Mouse (Mus musculus) liver, adult 2 months (tissue): ENCODE data around the gene Tmem135. TPM values are rescaled to one million over a fixed set of nuclear protein-coding genes. Genes with fewer than 3 reads are reported as not detected.

Experiments used
- DNase-seq: peaks from one replicate; pipeline ENCODE4 v3.0.0-alpha.2; 2011; ENCODE audit warnings: low read depth, low spot score; ENCODE audit errors: extremely low read depth
- H3K27ac ChIP-seq: fragments of 200-500 bp; replicated peaks from 2 replicates; pipeline ENCODE4 v1.5.1; 2012; ENCODE audit warnings: low read depth, mild to moderate bottlenecking, control low read depth, inconsistent platforms, low read length; ENCODE audit not compliant: insufficient read depth
- H3K27me3 ChIP-seq: fragments of 200-500 bp; 2 replicates; pipeline ENCODE4 v1.6.1; 2012; ENCODE audit warnings: mild to moderate bottlenecking, moderate library complexity, low read length, inconsistent platforms; ENCODE audit not compliant: control insufficient read depth, insufficient read depth
- H3K36me3 ChIP-seq: fragments of 200-500 bp; 2 replicates; pipeline ENCODE4 v1.6.1; 2012; ENCODE audit warnings: low read length, inconsistent platforms; ENCODE audit not compliant: control insufficient read depth, insufficient read depth
- H3K4me1 ChIP-seq: fragments of 200-500 bp; 2 replicates; pipeline ENCODE4 v1.6.1; 2011; ENCODE audit warnings: low read length; ENCODE audit not compliant: control insufficient read depth, insufficient read depth
- H3K4me3 ChIP-seq: fragments of 200-500 bp; 2 replicates; pipeline ENCODE4 v1.5.1; 2011; ENCODE audit warnings: low read depth, mild to moderate bottlenecking, control low read depth, low read length, moderate library complexity; ENCODE audit not compliant: insufficient read depth
- H3K79me2 ChIP-seq: fragments of 200-500 bp; 2 replicates; pipeline ENCODE4 v1.6.1; 2012; ENCODE audit warnings: inconsistent platforms, mild to moderate bottlenecking, low read length, moderate library complexity; ENCODE audit not compliant: control insufficient read depth, insufficient read depth
- H3K9ac ChIP-seq: fragments of 200-500 bp; 2 replicates; pipeline ENCODE4 v1.6.1; 2012; ENCODE audit warnings: low read depth, mild to moderate bottlenecking, control low read depth, inconsistent platforms, low read length
- CTCF ChIP-seq: fragments of 200-500 bp; IDR thresholded peaks from 2 replicates; pipeline ENCODE4 v1.5.1; 2011; ENCODE audit warnings: low read depth, low read length, control low read depth
- POLR2A ChIP-seq: fragments of 200-500 bp; IDR thresholded peaks from 2 replicates; pipeline ENCODE4 v1.6.1; 2011; ENCODE audit warnings: low read length, control low read depth; ENCODE audit not compliant: insufficient read depth; ENCODE audit errors: extremely low read depth
- WGBS: fragments of 180-500 bp; shearing (Covaris S2); methylation state at CpG from one replicate; pipeline ENCODE4 v1.1.7; 2018; 5-methylcytosine and 5-hydroxymethylcytosine counted together
- polyA plus RNA-seq: library from polyadenylated mRNA; depleted of rRNA; stranded (reverse); fragments of >200 nt; gene quantifications from 2 replicates; pipeline ENCODE4 v1.2.3, GENCODE M21; 2012
- total RNA-seq: library from RNA; depleted of rRNA; stranded (reverse); fragments of >200 nt; gene quantifications from 2 replicates; pipeline ENCODE4 v1.2.3, GENCODE M21; 2014

The Tmem135 gene
- total and polyA plus RNA-seq, 2 experiments = 60.4 to 108 TPM

DNA sequence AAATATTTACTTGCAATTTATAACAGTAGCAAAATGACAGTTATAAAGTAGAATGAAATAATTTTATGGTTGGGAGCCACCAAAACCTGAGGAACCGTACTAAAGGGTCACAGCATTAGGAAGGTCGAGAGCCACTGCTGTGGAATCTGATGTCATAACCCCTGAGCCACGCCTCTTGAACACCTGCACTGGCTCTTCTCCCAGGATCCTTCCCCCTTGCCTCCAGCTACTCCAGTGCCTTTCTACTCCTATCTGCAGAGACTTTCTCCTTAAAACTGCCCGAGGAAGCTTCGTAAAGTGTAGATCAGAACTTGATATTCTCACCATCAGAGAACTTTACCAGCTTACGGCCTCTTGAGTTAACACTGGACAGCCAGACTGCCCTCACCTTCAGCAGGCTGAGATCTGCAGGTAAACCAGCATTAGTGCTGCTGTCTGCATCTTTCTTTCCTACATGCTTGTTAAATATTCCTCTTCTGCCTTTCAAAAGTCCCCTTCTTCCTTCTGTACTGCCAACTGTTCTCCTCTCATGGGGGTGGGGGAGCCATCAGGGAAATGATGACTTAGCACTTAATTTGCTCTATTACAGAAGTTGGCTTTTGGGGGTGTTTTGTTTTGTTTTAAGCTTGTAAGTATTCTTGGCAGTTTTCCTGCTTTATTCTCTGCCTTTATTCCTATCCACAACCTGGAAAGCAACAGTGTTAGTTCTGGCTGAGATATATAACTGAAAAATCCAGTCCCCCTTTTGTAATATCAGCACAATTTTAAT lies 242.2 kb downstream of the Tmem135 start:
- no peak overlapping the region for H3K27ac ChIP-seq
- H3K9ac ChIP-seq = no peak overlapping the region
- whole genome bisulfite sequencing = 74% methylated on average over 6 of the region's 6 CpGs
- H3K4me1 ChIP-seq = no peaks in the 10 kb centered on the region
- H3K36me3 ChIP-seq = peaks cover 12% of the 10 kb centered on the region
- TF ChIP-seq CTCF = no peak
- TF ChIP-seq POLR2A = no peak
- peak; percentile 19 for DNase-seq
- H3K4me3 ChIP-seq = no peak overlapping the region
- H3K79me2 ChIP-seq = no peaks in the 10 kb centered on the region; the same call in 1 of the 2 replicates
- no peaks in the 10 kb centered on the region for H3K27me3 ChIP-seq

DNA sequence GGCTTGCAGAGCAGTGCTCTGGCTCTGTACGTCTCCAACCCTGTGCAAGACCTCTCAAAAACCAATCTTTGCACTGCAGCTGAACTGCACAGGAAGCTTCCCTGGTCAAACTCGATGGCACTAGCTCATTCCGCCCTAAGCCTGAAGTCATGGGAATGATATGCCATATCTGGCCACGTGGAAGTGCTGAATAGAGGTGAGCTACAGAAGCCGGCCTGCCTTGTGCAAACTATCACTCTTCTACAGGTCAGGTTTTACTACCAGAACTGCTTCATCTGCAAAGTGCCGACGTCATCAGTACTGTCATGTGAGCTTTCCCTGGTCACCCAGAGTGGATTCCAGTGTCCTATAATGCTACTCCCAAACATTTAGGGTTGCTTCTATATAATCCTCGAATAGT lies 246.7 kb downstream of the Tmem135 start:
- no peaks in the 10 kb centered on the region for H3K79me2 ChIP-seq
- H3K27me3 ChIP-seq = no peaks in the 10 kb centered on the region
- 85% methylated on average over 8 of the region's 8 CpGs for WGBS
- TF ChIP-seq CTCF (no peak), POLR2A (no peak)
- H3K4me3 ChIP-seq = no peak overlapping the region
- H3K4me1 ChIP-seq = peaks cover 2% of the 10 kb centered on the region; the same call in 1 of the 2 replicates
- no peak overlapping the region for H3K27ac ChIP-seq
- DNase-seq = no peak
- no peak overlapping the region for H3K9ac ChIP-seq
- H3K36me3 ChIP-seq = peaks cover 32% of the 10 kb centered on the region

DNA sequence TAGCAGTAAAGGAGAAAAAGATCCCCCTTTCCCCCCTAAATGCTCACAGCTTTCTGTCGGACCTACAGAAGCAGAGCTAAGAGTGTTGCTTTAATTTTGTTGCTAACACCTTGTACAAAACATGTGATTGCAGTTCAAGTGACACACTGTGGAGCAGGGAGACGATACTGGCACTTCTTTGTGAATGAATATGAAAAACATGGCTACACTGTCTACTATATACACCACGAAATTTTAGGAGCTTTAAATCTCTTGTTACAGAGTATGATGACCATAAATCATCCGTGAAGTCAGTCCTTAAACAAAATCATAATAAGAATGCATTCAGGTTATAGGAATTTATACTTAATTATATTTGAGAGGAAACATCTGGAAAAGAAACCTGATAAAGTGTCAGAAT lies 247.4 kb downstream of the Tmem135 start:
- H3K27me3 ChIP-seq = no peaks in the 10 kb centered on the region
- H3K4me3 ChIP-seq = no peak overlapping the region
- TF ChIP-seq CTCF (no peak), POLR2A (no peak)
- WGBS = 92% methylated on average over 4 of the region's 4 CpGs
- H3K4me1 ChIP-seq = peaks cover 2% of the 10 kb centered on the region; the same call in 1 of the 2 replicates
- DNase-seq = no peak
- H3K27ac ChIP-seq = no peak overlapping the region
- no peaks in the 10 kb centered on the region for H3K79me2 ChIP-seq
- H3K9ac ChIP-seq = no peak overlapping the region
- H3K36me3 ChIP-seq = peaks cover 37% of the 10 kb centered on the region

DNA sequence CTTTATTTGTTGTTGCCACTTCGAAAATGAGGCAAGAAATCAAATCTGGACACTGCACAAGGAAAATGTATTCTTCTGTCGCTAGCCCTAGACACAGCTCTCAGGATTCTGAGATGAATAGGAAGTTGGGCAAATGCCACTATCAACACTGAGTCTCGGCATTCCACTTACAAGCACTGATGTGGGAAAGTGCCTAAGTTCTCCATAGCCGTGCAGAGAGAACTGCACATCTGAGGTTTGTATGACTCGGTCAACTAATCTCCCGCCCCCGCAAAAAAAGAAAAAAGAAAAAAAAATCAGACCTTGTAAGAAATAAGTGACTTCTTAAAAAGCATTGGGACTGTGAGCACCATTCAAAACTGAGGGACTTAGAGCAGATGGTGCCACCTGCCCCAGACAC lies 248.3 kb downstream of the Tmem135 start:
- TF ChIP-seq POLR2A (no peak), CTCF (no peak)
- H3K36me3 ChIP-seq = peaks cover 42% of the 10 kb centered on the region

DNA sequence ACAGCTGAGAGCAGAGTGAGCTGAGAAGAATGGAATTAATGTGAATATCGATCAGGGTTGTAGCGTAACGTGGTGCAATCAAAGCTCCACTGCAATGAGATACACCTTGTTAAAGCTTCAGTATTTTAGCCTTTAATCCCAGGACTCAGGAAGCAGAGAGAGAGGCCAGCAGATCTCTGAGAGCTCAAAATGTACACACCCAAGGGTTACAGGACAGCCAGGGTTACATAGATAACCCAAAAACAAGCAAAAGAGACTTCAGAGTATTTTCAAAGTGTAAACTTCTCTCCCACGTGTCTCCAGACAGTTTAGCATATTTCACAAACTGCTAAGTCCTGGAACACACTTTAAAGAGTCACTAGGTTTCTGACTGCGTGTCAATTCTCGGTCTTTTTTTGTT lies 248.8 kb downstream of the Tmem135 start:
- no peak overlapping the region for H3K4me3 ChIP-seq
- TF ChIP-seq POLR2A (no peak), CTCF (no peak)
- peaks cover 42% of the 10 kb centered on the region for H3K36me3 ChIP-seq
- DNase-seq = peak; percentile 40
- H3K27me3 ChIP-seq = no peaks in the 10 kb centered on the region
- WGBS = 29% methylated on average over 6 of the region's 6 CpGs
- H3K4me1 ChIP-seq = peaks cover 2% of the 10 kb centered on the region; the same call in 1 of the 2 replicates
- H3K27ac ChIP-seq = no peak overlapping the region
- H3K79me2 ChIP-seq = no peaks in the 10 kb centered on the region
- no peak overlapping the region for H3K9ac ChIP-seq

More for the DNA sequence above, 248.3 kb downstream of the Tmem135 start:
- Histone ChIP-seq H3K27me3 (no peaks in the 10 kb centered on the region), H3K9ac (no peak overlapping the region), H3K79me2 (no peaks in the 10 kb centered on the region), H3K4me1 (peaks cover 2% of the 10 kb centered on the region; the same call in 1 of the 2 replicates), H3K27ac (no peak overlapping the region), H3K4me3 (no peak overlapping the region)
- no peak for DNase-seq
- WGBS = 54% methylated on average over 7 of the region's 7 CpGs

DNA sequence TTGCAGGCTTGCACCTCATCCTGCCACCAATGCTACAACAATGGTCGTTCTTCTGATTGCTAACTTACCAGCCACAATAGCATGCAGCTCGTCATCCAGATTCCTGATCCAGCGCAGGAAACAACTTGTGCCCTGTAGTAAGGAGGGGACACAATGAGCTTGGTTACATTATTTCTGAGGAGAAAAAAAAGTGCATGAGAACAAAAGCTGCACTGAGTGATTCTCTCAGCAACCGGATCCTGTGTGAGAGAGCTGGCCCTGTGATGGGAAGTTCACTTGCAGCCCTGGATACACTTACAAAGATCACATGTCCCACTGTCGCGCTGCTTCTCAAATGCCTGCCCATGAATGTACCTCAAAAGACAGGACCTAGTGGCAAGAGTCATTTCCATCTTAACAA lies 252.7 kb downstream of the Tmem135 start:
- 87% methylated on average over 6 of the region's 6 CpGs for WGBS
- Histone ChIP-seq H3K27me3 (no peaks in the 10 kb centered on the region), H3K36me3 (peaks cover 35% of the 10 kb centered on the region), H3K9ac (no peak overlapping the region), H3K4me3 (no peak overlapping the region), H3K79me2 (no peaks in the 10 kb centered on the region), H3K4me1 (peaks cover 2% of the 10 kb centered on the region; the same call in 1 of the 2 replicates), H3K27ac (no peak overlapping the region)
- DNase-seq = no peak
- TF ChIP-seq CTCF (no peak), POLR2A (no peak)
